Mouse (Mus musculus) megakaryocyte, embryonic 14.5 days (primary cell): Measurements from ENCODE around the gene Agap3.

Experiments used
- FLI1 ChIP-seq: IDR thresholded peaks from 2 replicates; pipeline ENCODE4 v1.6.1; 2012; ENCODE audit warnings: low read length, inconsistent platforms, mixed read lengths
- GATA1 ChIP-seq: IDR thresholded peaks from 3 replicates; pipeline ENCODE4 v1.6.1; 2012; ENCODE audit warnings: mixed read lengths, low read length, inconsistent platforms, borderline replicate concordance

GRCm38 (mm10) chr5:24521366-24521765 lies 69.4 kb downstream of the Agap3 start:
- TF ChIP-seq GATA1 (no peak), FLI1 (no peak)
